26 mouse cellular contexts compared by ENCODE assay signal in genomic region chrX:92498254-92498653, GRCm38 (mm10). TPM values are rescaled to one million over a fixed set of nuclear protein-coding genes. Genes with fewer than 3 reads are reported as not detected.
"Had no signal": no experiment of that assay in that cellular context is flagged by ENCODE, and none has a peak within 500 bp of the region (broad histone marks: within the 10 kb centered on the region; RNA-seq: fewer than 3 reads in every experiment).

No protein-coding gene starts in this region.

- H3K9me3 ChIP-seq: kidney, embryonic 15.5 days; liver, embryonic 13.5 days; midbrain, embryonic 12.5 days had no signal

- H3K9ac ChIP-seq: kidney, embryonic 15.5 days; liver, embryonic 13.5 days; lung, embryonic 14.5 days; midbrain, embryonic 12.5 days had no signal

- H3K27ac ChIP-seq: kidney, embryonic 15.5 days; left cerebral cortex, adult 2 months; liver, embryonic 13.5 days; macrophage; midbrain, embryonic 12.5 days; stomach, postnatal 0 days had no signal

- H3K4me2 ChIP-seq: kidney, embryonic 15.5 days; liver, embryonic 13.5 days; lung, embryonic 14.5 days; midbrain, embryonic 12.5 days had no signal

- H3K4me3 ChIP-seq: kidney, embryonic 15.5 days; left cerebral cortex, adult 2 months; liver, embryonic 13.5 days; midbrain, embryonic 12.5 days had no signal

- DNase-seq: kidney, adult 8-10 months; kidney, postnatal 10 days; kidney, postnatal 36 days; layer of hippocampus, postnatal 36 days; liver, embryonic 13.5 days; lung, embryonic 14.5 days; thymus, postnatal 25 days had no signal

- ATAC-seq: lung, postnatal 0 days; midbrain, embryonic 16.5 days had no signal

- H3K27me3 ChIP-seq: kidney, embryonic 15.5 days; liver, embryonic 13.5 days; midbrain, embryonic 12.5 days had no signal

- H3K4me1 ChIP-seq: kidney, embryonic 15.5 days; liver, embryonic 13.5 days; midbrain, embryonic 12.5 days had no signal

- H3K36me3 ChIP-seq: kidney, embryonic 15.5 days; liver, embryonic 13.5 days; midbrain, embryonic 12.5 days had no signal

RNA-seq across cellular contexts. Expression of gene Gm5941, which starts 8.5 kb away (rescaled TPM):
- total RNA-seq: layer of hippocampus, adult 8-10 months; layer of hippocampus, postnatal 10 days; layer of hippocampus, postnatal 36 days; left cerebral cortex, adult 2 months; left cerebral cortex, postnatal 10 days; left cerebral cortex, postnatal 36 days; liver, adult 2 months; megakaryocyte, adult 5-6 weeks had no signal
- polyA plus RNA-seq: kidney, embryonic 15.5 days; limb, embryonic 11.5 days; limb, embryonic 14.5 days; liver, adult 2 months; liver, embryonic 13.5 days; liver, embryonic 16.5 days; lung, embryonic 14.5 days; lung, postnatal 0 days; macrophage; midbrain, embryonic 12.5 days; midbrain, embryonic 16.5 days; neural tube, embryonic 11.5 days; neural tube, embryonic 14.5 days; stomach, embryonic 14.5 days; stomach, postnatal 0 days had no signal
